Mouse (Mus musculus): Measurements from ENCODE around the gene Aftph.

DNA sequence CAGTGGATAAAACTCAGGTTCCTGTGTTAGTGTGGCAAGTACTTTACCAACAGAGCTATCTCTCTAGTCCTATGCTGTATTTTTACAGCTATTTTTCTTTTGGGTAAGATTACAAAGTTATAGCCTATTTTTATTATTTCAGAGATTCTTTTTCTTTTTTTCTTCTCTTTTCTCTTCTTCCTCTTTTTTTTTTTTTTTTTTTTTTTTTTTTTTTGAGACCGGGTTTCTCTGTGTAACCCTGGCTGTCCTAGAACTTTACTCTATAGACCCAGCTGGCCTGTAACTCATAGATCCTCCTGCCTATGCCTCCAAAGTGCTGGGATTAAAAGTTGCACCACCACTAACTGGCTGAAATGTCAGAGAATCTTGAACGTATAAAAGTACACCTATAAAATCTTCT is 13.3 kb downstream of the Aftph start:
- TF ChIP-seq EP300 (IDR thresholded peaks at IDR 0.05; ENCODE audit: insufficient read depth, low read depth, low read length) (no peak), CTCF (IDR thresholded peaks at IDR 0.05; ENCODE audit: low read depth, low read length) (no peak)

Measured in ES-Bruce4 (cell line).